Mouse (Mus musculus) fat pad, adult 2 months (tissue): ENCODE measurements around the gene Osbpl8.

Source experiments
- DNase-seq: peaks from one replicate; pipeline ENCODE4 v3.0.0-alpha.2; 2011; ENCODE audit warnings: low read depth, low spot score; ENCODE audit errors: extremely low read depth

The Osbpl8 gene

DNA sequence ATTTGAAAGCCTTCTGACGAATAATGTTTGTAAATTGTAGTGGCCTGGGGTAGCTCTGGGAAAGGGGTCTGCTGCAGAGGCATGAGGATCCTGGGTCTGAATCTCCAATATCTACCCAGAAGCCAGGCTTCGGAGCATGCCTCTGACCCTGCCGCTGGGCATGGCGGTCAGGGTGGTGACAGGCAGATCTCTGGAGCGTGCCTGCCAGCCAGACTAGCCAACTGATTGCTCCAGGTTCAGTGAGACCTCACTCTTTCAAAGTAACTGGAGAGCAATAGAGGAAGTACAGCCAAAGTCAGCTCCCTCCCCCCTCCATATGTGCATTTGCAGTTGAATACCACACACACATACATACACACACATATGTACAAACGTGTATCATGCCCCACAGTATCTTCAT lies 137.9 kb downstream of the Osbpl8 start:
- no peak for DNase-seq

GRCm38 (mm10) chr10:111308850-111309501 lies 144.4 kb downstream of the Osbpl8 start:
- no peak for DNase-seq

DNA sequence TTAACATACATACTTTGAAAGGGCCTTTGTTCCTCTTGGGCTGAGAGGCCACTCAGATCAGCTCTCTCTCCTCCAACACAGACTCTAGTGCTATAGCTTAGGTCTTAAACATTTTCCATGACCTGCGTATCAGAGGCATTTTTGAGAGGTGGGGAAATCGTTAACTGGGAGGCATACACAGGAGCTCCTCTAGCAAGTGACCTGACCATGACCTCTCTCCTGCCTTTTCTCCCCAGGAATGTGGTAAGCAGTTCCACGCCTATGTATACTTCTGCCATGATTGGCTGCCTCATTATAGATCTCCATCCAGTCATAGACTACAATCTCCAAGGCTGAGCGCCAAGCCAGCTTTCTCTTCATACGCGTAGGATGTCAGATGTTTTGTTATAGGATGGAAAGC lies 148.7 kb downstream of the Osbpl8 start:
- no peak for DNase-seq

DNA sequence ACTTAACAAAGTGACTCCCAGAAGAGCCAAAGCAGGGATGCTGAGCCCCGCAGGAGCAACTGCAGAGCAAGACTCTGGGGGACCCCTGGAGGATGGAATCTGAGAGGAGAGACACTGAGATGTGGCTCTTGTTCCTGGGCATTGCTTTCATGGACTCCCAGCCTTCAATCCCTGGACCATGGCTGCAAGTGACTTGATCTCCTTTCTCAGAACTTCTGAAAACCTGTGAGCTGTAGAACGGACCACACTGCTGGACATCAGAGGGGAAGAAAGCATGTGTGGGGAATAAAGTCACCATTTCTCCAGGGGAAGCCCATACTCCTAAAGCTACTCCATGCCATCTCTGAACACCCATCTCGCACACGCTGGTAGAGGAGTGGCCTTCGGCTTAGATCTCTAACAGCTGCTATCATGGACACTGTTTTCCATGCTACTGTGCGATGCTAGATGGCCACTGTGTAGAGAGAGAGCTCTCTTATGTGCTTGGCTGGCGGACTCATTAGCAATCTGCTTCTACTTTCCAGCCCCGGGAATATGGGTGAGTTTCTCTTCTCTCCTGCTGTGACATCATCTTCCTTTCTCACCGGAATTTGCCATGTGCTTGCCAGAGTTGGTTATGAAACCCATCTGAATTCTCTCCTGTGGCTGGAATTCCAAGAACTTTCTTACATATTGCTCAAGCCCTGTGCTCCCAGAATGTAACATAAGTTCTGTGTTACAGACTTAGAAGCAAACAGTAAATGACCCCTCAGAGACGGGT lies 150.3 kb downstream of the Osbpl8 start:
- DNase-seq = no peak

DNA sequence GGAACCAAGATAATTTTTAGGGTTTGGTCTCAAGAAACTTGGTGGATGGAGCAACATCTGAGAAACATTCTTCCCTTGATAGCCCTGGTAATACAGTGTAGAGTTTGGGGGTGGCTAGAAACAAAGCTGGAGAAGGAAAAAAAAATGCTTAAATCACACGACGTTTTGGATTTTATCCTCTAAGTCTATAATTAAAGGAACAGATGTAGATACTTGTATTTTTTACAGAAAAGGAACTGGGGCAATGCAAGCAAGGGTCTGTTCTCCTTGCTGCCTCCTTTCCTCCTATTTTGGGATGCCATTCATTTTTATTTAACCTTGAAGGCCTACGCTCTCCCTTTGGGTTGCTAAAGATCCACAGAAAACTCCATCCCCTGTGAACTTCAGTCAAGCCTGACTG lies 151.4 kb downstream of the Osbpl8 start:
- no peak for DNase-seq

GRCm38 (mm10) chr10:111318021-111318420 lies 153.5 kb downstream of the Osbpl8 start:
- DNase-seq = no peak

- no peak for DNase-seq
Measured at GRCm38 (mm10) chr10:111318805-111319500, 154.4 kb downstream of the Osbpl8 start.

DNA sequence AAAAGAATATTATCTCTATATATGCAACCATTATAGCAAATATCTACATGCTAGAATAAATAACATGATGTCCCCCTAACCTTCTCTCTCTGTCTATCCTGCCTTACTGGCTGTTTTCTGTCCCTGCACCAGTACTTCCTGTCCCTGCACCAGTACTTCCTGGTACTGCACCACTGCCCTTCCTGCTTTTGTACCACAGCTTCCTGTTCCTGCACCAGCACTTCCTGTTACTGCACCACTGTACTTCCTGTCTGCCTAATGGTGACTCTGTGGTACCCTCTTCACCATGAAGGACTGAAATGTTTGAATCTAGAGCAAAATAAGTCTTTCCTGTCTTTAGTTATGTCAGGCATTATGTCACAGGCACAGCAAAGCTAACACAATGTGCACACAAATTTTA lies 156.0 kb downstream of the Osbpl8 start:
- DNase-seq = no peak

GRCm38 (mm10) chr10:111327957-111328356 lies 163.4 kb downstream of the Osbpl8 start:
- no peak for DNase-seq

GRCm38 (mm10) chr10:111329326-111329725 lies 164.8 kb downstream of the Osbpl8 start:
- DNase-seq = no peak

- no peak for DNase-seq
Measured at GRCm38 (mm10) chr10:111334902-111335301, 170.3 kb downstream of the Osbpl8 start.

DNA sequence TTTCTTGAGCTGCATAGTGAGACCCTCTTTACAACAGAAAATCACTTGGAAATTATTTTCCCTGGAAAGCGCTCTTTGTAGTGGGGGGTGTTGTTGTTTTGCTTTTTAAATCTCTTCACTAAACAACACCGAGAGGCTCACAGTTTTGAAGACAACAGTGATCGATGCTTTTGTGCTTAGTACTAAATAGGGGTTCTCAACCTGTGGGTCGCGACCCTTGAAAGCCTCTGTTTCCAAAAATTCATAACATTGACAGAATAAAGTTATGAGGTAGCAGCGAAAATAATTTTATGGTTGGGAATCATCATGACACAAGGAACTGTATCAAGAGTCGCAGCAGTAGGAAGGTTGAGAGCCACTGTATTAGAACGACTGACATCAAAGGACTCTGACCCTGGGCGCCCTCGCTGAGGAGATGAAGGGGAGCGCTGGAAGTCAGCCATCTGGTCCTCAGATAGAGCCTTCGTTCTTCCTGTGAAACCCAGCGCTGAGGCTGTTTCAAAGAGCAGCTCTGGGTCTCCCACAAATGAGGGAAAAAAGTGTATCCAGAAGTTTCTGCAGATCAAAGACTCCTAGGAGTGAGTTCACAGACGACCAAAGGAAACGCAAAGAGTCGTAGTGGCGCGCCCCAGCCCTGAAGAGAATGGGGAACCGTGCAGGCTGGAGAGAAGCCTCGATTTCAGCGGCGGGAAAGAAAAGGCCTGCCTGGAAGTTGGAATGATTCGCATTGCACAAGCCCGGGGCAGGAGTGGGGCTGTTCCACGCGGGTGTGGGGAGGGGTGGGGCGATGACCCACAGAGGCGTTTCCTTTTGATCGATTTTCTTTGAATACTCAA lies 171.2 kb downstream of the Osbpl8 start:
- no peak for DNase-seq

DNA sequence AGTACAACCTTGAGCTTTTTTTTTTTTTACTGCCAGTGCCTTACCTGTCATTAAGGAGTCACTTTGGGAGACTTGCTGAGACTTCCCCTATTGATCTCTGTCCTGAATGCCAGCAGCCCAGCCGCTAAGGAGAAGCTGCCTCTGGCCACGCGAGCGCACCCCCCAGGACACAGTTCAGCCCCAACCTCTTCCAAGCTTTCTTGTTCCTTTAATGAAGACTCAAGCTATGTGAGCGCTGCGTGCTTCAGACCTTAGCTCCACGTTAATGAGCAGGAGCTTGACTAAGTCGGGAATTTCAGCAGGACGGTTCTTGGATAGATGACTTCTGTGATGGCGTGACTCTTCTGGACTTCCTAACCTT lies 171.8 kb downstream of the Osbpl8 start:
- DNase-seq = no peak

DNA sequence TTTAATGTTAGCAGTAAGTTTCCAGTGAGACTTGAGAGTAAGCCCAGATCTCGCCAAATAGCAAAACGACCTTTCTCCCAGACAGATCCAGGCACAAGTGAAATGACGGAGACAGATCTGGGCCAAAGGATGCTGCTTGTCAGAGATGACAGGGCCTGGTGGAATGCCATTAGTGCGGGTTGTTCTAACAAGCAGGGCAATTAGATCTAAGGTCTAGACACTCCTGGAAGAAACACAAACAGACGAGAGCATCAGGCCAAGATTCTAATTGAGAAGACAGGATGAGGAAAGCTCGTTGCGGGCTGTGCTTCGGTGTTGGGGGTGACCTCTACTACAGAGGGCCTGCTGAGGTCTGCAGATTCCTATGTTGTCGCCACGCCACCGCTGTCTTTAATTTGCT lies 174.7 kb downstream of the Osbpl8 start:
- DNase-seq = no peak

DNA sequence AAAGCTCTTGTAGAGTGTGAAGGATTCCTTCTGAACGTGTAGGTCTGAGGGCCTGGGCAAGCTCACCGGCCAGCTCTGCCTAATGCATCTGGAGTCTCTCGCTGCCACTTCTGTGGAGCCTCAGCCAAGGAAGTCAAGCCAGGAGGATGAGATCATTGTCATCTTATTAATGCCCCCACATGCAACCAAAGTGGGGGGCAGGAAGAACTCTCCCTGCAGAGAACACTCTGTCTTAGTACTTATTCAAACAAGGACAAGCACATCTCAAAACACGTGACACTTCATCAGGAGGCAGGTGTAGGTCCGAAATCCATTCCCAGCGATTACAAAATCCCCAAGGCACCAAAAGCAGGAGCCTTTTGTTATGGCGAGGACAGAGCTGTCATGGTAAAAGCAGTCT lies 177.2 kb downstream of the Osbpl8 start:
- DNase-seq = no peak

GRCm38 (mm10) chr10:111343555-111343954 lies 179.0 kb downstream of the Osbpl8 start:
- DNase-seq = no peak
